Mouse (Mus musculus) liver, postnatal 0 days (tissue): Measurements from ENCODE around the gene Ctsk.

Source experiments
- CTCF ChIP-seq: sonication (generic); IDR thresholded peaks from 2 replicates; pipeline ENCODE4 v1.5.1; 2016; ENCODE audit warnings: antibody characterized with exemption, low read depth
- EP300 ChIP-seq: IDR thresholded peaks from 2 replicates; pipeline ENCODE4 v1.6.1; 2016; ENCODE audit warnings: antibody characterized with exemption, low read depth, mild to moderate bottlenecking

- TF ChIP-seq CTCF = no peak
- TF ChIP-seq EP300 = no peak
Observed at GRCm38 (mm10) chr3:95523662-95524061, 24.6 kb downstream of the Ctsk start.
